Mouse (Mus musculus) limb, embryonic 15.5 days (tissue): ENCODE measurements around the gene Rab4a. TPM values are rescaled to one million over a fixed set of nuclear protein-coding genes. Genes with fewer than 3 reads are reported as not detected.

ENCODE experiments used
- ATAC-seq: fragments of 200-750 bp; cut with Nextera tagmentation; 2 replicates; pipeline ENCODE4 v1.8.0; 2017; ENCODE audit warnings: low read depth, moderate TSS enrichment; ENCODE audit not compliant: insufficient number of reproducible peaks, low FRiP score, low TSS enrichment
- H3K27ac ChIP-seq: fragments of 300-500 bp; sonication (generic); 2 replicates; pipeline ENCODE4 v1.5.1; 2015; ENCODE audit warnings: moderate library complexity, mild to moderate bottlenecking, inconsistent platforms
- H3K27me3 ChIP-seq: fragments of 300-500 bp; sonication (generic); 2 replicates; pipeline ENCODE4 v1.6.1; 2015; ENCODE audit warnings: inconsistent platforms
- H3K36me3 ChIP-seq: fragments of 300-500 bp; sonication (generic); 2 replicates; pipeline ENCODE4 v1.6.1; 2015; ENCODE audit warnings: inconsistent platforms
- H3K4me1 ChIP-seq: fragments of 300-500 bp; sonication (generic); 2 replicates; pipeline ENCODE4 v1.6.1; 2015; ENCODE audit warnings: inconsistent platforms
- H3K4me2 ChIP-seq: fragments of 300-500 bp; sonication (generic); 2 replicates; pipeline ENCODE4 v1.6.1; 2015; ENCODE audit warnings: mild to moderate bottlenecking, inconsistent platforms
- H3K4me3 ChIP-seq: fragments of 300-500 bp; sonication (generic); 2 replicates; pipeline ENCODE4 v1.5.1; 2015; ENCODE audit warnings: mild to moderate bottlenecking, inconsistent platforms
- H3K9ac ChIP-seq: fragments of 300-500 bp; sonication (generic); 2 replicates; pipeline ENCODE4 v1.6.1; 2015; ENCODE audit warnings: inconsistent platforms
- H3K9me3 ChIP-seq: fragments of 300-500 bp; sonication (generic); 2 replicates; pipeline ENCODE4 v1.6.1; 2016; ENCODE audit warnings: inconsistent platforms
- WGBS: fragments of 180-500 bp; shearing (Covaris S2); methylation state at CpG from one replicate; pipeline ENCODE4 v1.1.7; 2015; 5-methylcytosine and 5-hydroxymethylcytosine counted together
- polyA plus RNA-seq: library from polyadenylated mRNA; unstranded; fragments of >200 nt; fragmentation: Nextera tagmentation; extraction: Ambion mirVana; gene quantifications from 2 replicates; pipeline ENCODE4 v1.2.1, GENCODE M21; 2015

Gene Rab4a
- polyA plus RNA-seq, 1 experiment from 2014 or later: 40.6 TPM

DNA sequence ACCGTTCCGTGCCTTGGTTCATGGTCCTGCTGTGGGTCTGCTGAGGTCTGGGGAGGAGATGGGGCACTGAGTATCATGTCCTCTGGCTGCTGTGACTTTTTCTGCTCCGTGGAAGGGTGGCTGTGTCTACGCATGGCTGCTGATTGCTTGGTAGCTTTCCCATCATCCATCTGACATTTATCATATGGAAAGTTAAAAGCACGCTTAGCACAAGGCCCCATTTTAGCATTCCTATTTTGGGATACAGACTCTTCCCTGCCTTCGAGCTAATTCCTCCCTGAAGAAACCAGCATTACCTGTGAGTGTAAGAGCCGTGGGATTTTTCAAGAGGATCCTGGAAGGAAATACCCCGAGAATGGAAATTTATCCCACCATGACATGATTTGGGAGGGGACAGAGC is 11.2 kb downstream of the Rab4a start:
- no peaks in the 10 kb centered on the region for H3K27me3 ChIP-seq
- no peak overlapping the region for H3K27ac ChIP-seq
- no peak overlapping the region for H3K4me3 ChIP-seq
- ATAC-seq: no peak
- 81% methylated on average over 8 of the region's 8 CpGs for WGBS
- H3K9ac ChIP-seq: no peak overlapping the region
- peaks cover 10% of the 10 kb centered on the region; the same call in 1 of the 2 replicates for H3K36me3 ChIP-seq
- H3K4me1 ChIP-seq: peaks cover 7% of the 10 kb centered on the region; the same call in 1 of the 2 replicates
- H3K4me2 ChIP-seq: no peak overlapping the region
- H3K9me3 ChIP-seq: no peaks in the 10 kb centered on the region

DNA sequence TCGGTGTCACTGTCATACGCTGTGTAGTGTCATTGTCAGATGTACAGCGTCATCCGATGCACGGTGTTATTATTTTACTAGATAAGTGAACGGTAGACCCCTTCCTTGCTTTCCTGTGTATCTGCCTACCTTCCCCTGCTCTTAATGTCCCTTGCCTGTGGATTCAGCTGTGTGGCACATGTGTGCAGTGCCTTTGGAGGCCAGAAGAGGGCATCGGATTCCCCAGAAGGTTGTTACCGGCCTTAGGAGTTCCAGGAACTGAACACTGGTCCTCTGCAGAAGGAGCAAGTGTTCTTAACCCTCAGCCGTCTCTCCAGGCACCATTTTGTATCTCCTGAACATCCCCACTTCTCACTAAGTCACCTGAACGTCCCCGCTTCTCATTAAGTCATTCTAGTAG is 12.0 kb downstream of the Rab4a start:
- H3K27ac ChIP-seq: no peak overlapping the region
- H3K27me3 ChIP-seq: no peaks in the 10 kb centered on the region
- 92% methylated on average over 11 of the region's 11 CpGs for WGBS
- no peak overlapping the region for H3K4me3 ChIP-seq
- H3K4me1 ChIP-seq: peaks cover 7% of the 10 kb centered on the region; the same call in 1 of the 2 replicates
- no peak overlapping the region for H3K4me2 ChIP-seq
- no peak for ATAC-seq
- H3K9me3 ChIP-seq: no peaks in the 10 kb centered on the region
- no peak overlapping the region for H3K9ac ChIP-seq
- peaks cover 10% of the 10 kb centered on the region; the same call in 1 of the 2 replicates for H3K36me3 ChIP-seq

DNA sequence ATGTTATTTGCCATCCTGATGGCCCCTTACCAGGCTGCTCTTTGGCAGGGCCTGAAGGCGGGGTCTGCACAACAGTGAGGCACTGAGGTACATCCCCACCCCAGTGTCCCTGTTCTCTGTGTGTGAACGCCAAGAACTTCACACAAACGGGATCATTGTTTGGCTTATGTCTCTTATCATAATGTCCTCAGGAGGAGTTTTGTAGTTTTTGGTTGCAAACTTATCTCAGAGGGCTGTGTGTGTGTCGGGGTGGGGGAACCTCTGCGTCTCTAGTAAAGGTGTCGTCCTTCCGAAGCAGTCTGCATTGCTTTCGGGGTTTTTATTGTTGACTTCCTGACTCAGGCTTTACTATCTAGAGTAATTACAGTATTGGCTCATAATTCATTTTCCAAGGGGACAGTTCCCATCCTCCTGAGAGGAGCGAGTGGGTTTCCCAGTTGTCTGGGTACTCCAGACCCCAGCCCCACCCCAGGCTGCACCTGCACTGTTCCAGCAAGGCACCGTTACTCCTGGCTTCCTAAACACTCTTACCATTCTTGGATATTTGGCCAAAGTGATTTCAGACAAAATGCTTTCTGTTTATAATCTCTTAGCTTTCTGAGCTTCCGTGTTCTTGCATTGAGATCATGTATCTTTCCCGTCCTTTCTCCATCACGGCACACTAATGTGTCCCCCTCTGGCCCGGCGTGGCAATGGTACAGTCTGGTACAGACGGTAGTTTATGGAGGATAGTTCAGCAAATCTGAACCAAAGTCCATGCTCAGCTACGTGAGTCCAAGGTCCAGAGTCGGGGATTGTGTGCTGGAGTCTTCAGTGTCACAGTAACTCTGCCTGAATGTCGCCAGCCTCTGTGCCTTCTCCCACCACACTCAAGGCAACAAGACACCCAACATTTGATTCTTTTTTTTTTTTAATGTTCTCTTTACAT is 14.2 kb downstream of the Rab4a start:
- H3K36me3 ChIP-seq: peaks cover 26% of the 10 kb centered on the region
- no peak overlapping the region for H3K9ac ChIP-seq
- no peaks in the 10 kb centered on the region for H3K4me1 ChIP-seq
- H3K9me3 ChIP-seq: no peaks in the 10 kb centered on the region
- no peak overlapping the region for H3K4me3 ChIP-seq
- H3K27me3 ChIP-seq: no peaks in the 10 kb centered on the region
- no peak overlapping the region for H3K4me2 ChIP-seq
- no peak for ATAC-seq
- 87% methylated on average over 19 of the region's 19 CpGs for WGBS
- no peak overlapping the region for H3K27ac ChIP-seq

DNA sequence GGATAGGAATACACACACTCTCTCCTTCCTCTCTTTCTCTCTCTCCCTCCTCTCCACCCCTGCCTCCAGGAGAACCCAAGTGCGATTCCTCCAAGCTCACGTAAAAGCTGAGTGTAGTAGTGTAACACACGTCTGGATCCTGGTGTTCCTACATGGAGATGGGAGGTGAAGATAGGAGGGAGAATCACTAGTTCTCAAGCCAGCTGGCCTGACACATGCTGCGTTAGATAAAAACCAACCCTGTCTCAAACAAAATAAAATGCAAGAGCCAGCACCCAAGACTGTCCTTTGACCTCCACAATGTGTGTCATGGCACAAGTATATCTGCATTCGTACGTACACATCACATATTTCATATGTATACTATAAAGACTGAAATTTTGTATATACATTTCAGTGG is 15.0 kb downstream of the Rab4a start:
- Histone ChIP-seq H3K4me1 (no peaks in the 10 kb centered on the region), H3K9ac (no peak overlapping the region), H3K4me2 (no peak overlapping the region), H3K27me3 (no peaks in the 10 kb centered on the region), H3K36me3 (peaks cover 32% of the 10 kb centered on the region), H3K27ac (no peak overlapping the region), H3K9me3 (no peaks in the 10 kb centered on the region), H3K4me3 (no peak overlapping the region)
- WGBS: 89% methylated on average over 6 of the region's 6 CpGs
- no peak for ATAC-seq

DNA sequence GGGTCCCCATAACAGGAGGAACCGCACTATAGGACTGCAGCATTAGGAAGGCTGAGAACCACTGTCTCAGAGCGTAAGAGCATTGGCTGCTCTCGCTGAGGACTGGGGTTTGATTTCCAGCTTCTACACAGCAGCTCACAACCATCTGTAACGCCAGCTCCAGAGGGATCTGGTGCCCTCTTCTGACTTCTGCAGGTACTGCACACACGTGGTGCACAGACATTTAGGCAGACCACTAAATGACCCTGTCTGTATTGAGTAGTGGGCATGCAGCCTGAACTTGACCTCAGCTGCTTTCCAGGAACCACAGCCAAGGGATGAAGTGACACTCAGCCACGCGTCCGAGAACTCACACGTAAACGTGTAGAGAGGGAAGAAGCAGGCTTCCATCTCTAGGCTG is 17.3 kb downstream of the Rab4a start:
- no peak overlapping the region for H3K4me3 ChIP-seq
- no peak overlapping the region for H3K9ac ChIP-seq
- H3K4me1 ChIP-seq: no peaks in the 10 kb centered on the region
- WGBS: 97% methylated on average over 10 of the region's 10 CpGs
- H3K9me3 ChIP-seq: no peaks in the 10 kb centered on the region
- peaks cover 46% of the 10 kb centered on the region for H3K36me3 ChIP-seq
- H3K27ac ChIP-seq: no peak overlapping the region
- H3K4me2 ChIP-seq: no peak overlapping the region
- ATAC-seq: no peak
- no peaks in the 10 kb centered on the region for H3K27me3 ChIP-seq

DNA sequence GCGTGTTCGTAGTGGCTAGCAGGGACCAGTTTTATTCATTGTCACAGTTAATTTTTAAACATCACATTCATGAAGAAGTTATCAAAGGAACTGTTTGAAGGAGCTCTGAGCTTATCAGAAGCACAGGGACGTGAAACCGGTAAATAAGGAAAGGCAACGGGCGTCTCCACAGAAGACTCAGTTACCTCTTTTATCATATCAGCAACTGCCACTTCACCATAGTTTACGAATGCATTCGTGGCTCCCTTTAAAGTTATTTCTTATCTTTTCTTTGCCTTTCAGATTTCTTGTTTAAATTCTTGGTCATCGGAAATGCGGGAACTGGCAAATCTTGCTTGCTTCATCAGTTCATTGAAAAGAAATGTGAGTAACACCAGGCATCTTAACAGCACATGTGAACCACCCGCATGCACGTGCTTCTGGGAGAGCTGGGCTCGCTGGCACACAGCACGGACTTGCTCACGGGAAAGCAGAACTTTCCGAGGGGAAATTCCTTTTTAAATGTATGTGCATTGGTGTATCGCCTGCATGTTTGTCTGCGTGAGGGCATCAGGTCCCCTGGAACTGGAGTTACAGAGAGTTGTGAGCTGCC is 17.8 kb downstream of the Rab4a start:
- H3K27me3 ChIP-seq: no peaks in the 10 kb centered on the region
- H3K9me3 ChIP-seq: no peaks in the 10 kb centered on the region
- no peaks in the 10 kb centered on the region for H3K4me1 ChIP-seq
- H3K36me3 ChIP-seq: peaks cover 49% of the 10 kb centered on the region
- no peak overlapping the region for H3K9ac ChIP-seq
- no peak overlapping the region for H3K4me2 ChIP-seq
- 85% methylated on average over 18 of the region's 18 CpGs for WGBS
- H3K4me3 ChIP-seq: no peak overlapping the region
- no peak overlapping the region for H3K27ac ChIP-seq
- no peak for ATAC-seq

DNA sequence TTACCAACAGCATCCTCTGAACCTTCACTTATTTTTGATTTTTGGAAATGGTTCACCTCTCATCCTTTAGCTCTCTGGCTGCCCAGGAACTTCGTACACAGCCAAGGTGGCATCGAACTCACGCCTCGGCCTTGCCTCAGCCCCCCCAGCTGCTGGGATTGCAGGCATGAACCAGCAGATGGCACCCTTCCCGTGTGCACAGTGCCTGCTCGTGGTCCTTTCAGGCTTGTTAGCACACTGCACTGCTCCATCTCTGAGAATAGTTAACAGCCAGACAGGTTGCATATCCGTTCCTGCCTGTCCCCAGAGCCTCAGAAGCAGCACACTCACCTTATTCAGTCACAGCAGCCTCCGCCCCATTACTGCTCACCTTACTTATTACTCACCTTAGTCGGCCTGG is 20.2 kb downstream of the Rab4a start:
- no peak for ATAC-seq
- H3K4me3 ChIP-seq: no peak overlapping the region
- WGBS: 56% methylated on average over 9 of the region's 9 CpGs
- H3K9ac ChIP-seq: no peak overlapping the region
- no peaks in the 10 kb centered on the region for H3K4me1 ChIP-seq
- peaks cover 68% of the 10 kb centered on the region for H3K36me3 ChIP-seq
- H3K27me3 ChIP-seq: no peaks in the 10 kb centered on the region
- H3K27ac ChIP-seq: no peak overlapping the region
- no peak overlapping the region for H3K4me2 ChIP-seq
- H3K9me3 ChIP-seq: no peaks in the 10 kb centered on the region

DNA sequence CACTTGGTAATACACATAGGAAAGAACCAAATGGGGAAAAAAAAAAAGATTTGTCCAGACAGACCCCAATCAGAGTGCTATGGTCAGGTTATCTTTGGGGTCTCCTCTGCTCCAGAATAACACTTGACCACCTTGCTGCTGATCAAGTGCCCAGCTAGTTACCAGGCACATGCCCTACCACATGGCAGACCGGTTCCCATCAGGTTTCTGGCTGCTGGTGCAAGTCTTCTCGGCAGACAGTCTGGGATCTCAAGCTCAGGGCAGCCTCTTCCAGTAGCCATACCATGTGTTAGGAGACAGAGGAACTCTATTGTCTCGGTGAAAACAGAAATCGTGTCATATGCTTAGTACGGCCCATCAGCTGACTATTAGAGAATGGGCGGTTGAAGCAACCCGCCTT is 21.0 kb downstream of the Rab4a start:
- peaks cover 75% of the 10 kb centered on the region for H3K36me3 ChIP-seq

DNA sequence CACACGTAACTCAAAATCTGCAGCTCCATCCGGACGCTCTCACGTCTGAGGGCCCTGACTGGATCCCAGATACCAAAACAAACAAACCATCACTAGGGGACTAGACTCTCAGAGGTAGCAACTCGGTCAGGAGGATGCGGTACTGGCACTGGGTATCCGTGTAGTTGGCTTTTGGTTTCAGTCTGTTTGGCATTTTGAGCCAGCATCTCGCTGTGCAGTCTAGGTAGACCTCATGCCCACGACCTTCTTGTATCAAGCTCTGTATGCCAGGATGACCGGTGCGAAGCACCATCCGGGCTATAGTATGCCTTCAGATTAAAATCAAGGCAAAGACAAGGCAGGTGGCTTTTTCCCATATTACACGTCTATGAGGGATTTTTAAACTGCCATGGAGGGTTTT is 21.7 kb downstream of the Rab4a start:
- Histone ChIP-seq H3K36me3 (peaks cover 78% of the 10 kb centered on the region), H3K4me3 (no peak overlapping the region), H3K27ac (no peak overlapping the region), H3K4me1 (no peaks in the 10 kb centered on the region), H3K27me3 (no peaks in the 10 kb centered on the region), H3K4me2 (no peak overlapping the region), H3K9me3 (no peaks in the 10 kb centered on the region), H3K9ac (no peak overlapping the region)
- WGBS: 92% methylated on average over 13 of the region's 13 CpGs
- no peak for ATAC-seq

More for the DNA sequence above, 21.0 kb downstream of the Rab4a start:
- no peak overlapping the region for H3K27ac ChIP-seq
- no peak overlapping the region for H3K9ac ChIP-seq
- no peak for ATAC-seq
- WGBS: 87% methylated on average over 7 of the region's 7 CpGs
- H3K9me3 ChIP-seq: no peaks in the 10 kb centered on the region
- no peak overlapping the region for H3K4me3 ChIP-seq
- H3K4me2 ChIP-seq: no peak overlapping the region
- H3K27me3 ChIP-seq: no peaks in the 10 kb centered on the region
- no peaks in the 10 kb centered on the region for H3K4me1 ChIP-seq

DNA sequence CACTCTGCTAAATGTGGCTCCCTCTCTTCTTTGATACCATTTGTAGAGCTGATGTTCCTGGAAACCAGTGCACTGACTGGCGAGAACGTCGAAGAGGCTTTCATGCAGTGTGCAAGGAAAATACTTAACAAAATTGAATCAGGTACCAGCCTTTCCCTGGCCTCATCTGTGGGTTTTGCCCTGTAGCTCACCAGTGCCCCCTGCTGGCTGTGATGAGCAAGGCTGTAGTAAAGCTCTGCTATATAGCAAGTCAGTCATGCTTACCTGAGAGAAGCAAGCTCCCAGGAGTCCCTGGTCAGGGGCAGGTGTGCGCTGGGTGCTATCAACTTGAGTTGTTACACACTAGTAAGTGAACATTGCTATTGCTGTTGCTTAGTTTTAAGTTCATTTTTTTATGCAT is 27.0 kb downstream of the Rab4a start:
- Histone ChIP-seq H3K27me3 (no peaks in the 10 kb centered on the region), H3K4me3 (no peak overlapping the region), H3K9ac (no peak overlapping the region), H3K9me3 (no peaks in the 10 kb centered on the region), H3K36me3 (peaks cover 88% of the 10 kb centered on the region), H3K4me2 (no peak overlapping the region), H3K27ac (no peak overlapping the region), H3K4me1 (no peaks in the 10 kb centered on the region)
- 97% methylated on average over 4 of the region's 4 CpGs for WGBS
- ATAC-seq: no peak

DNA sequence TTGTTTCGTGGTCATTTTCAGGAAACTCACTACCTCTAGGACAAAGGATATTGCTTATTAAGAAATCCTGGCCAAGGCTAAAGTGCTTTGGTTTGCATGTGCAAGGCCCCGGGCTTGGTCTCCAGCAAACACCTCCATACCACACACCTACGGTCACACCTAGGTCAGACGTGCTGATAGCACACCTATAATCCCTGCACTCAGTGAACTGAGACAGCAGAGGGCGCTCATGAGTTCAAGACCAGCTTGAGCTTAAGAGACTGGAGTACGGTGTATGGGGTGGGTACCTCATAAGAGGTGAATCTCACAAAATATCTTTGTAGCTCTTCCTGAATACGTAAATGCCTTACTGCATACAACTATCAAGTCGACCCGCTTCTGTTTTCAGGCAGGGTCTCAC is 29.7 kb downstream of the Rab4a start:
- WGBS: 57% methylated on average over 9 of the region's 9 CpGs
- ATAC-seq: no peak
- peaks cover 64% of the 10 kb centered on the region for H3K36me3 ChIP-seq
- H3K9ac ChIP-seq: no peak overlapping the region
- no peak overlapping the region for H3K27ac ChIP-seq
- no peaks in the 10 kb centered on the region for H3K4me1 ChIP-seq
- no peaks in the 10 kb centered on the region for H3K27me3 ChIP-seq
- no peak overlapping the region for H3K4me3 ChIP-seq
- no peaks in the 10 kb centered on the region for H3K9me3 ChIP-seq
- no peak overlapping the region for H3K4me2 ChIP-seq

DNA sequence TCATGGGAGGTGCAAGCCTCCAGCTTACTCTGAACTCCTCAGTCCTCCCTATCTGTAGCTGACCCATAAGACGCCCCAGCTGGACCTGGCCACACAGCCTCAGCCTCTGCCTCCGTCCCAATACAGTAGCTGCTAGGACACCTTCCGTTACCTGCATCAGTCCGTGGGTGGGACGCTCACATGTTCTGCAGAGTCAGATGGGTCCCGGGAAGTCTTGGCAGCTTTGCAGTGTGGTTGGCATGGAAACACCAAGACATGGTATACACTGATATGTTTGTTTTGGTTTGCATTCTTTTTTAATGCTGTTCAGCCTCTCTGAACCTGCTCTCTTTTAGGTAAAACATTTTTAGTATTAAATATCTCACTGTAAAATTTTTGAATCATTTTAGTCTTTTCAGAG is 30.6 kb downstream of the Rab4a start:
- Histone ChIP-seq H3K9me3 (no peaks in the 10 kb centered on the region), H3K4me1 (no peaks in the 10 kb centered on the region), H3K4me3 (no peak overlapping the region), H3K4me2 (no peak overlapping the region), H3K27me3 (no peaks in the 10 kb centered on the region), H3K36me3 (peaks cover 55% of the 10 kb centered on the region), H3K27ac (no peak overlapping the region), H3K9ac (no peak overlapping the region)
- WGBS: 85% methylated on average over 6 of the region's 6 CpGs
- no peak for ATAC-seq
